Mouse (Mus musculus) retina, embryonic 14.5 days (tissue): Measurements from ENCODE around the gene Cdcp2.
"Not testable (repeated sequence)": the region's sequence is repeated elsewhere in the genome, so short reads cannot be mapped to it uniquely, and the experiment has no call there.

Experiments
- DNase-seq: peaks from one replicate; pipeline ENCODE4 v3.0.0-alpha.2; 2015; ENCODE audit warnings: low spot score

The Cdcp2 gene

DNA sequence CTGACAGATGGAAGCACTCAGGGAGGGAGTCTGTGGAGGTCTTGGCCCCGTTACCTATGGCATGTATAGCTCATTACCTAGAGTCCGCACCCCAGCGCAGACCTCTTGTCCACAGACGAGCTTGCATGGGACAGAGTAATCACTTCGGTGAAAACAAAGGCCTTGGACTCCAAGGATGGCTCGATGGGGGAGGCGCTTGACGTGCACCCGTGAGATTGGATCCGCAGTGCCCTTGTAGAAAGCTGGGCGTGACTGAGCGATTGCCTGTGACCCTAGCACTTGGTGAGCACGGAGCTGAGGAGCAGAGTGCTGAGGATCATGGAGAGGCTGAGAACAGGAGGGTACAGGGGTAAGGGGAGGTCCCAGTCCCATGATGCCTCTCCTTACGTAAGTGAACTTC, 5.0 kb upstream of the Cdcp2 start:
- no peak for DNase-seq

DNA sequence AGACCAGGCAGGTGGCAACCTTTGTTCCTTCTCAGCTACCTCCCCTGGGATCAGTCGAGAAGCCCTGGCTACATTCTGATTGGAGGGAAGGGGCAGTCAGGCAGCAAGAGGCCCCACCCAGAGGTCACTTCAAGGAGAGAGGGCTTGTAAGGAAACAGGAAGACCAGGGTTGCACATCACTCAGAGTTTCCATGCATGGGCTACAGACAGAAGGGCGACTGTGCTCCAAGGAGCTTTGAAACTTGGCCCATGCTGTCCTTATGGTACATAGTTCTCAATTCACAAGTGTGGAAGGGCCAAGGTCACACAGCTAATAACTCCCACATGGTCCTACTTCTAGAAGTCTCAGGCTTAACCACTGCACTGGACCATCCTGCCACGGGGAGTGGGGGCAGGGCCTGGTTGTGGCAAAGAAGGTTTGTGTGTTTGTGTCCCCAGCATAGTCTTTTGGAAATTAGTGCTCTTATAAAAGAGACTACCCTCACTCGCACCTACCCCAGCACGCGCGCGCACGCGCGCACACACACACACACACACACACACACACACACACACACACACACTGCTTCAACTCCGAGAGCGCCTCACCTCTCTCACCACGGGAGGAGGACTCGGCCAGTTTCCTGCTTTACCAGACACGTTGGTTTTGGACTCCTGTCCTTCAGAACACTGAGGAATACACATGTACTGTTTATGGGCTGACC, 2.1 kb upstream of the Cdcp2 start:
- DNase-seq = no peak

GRCm38 (mm10) chr4:107096043-107096442, 648 bp upstream of the Cdcp2 start:
- DNase-seq = peak; percentile 37

DNA sequence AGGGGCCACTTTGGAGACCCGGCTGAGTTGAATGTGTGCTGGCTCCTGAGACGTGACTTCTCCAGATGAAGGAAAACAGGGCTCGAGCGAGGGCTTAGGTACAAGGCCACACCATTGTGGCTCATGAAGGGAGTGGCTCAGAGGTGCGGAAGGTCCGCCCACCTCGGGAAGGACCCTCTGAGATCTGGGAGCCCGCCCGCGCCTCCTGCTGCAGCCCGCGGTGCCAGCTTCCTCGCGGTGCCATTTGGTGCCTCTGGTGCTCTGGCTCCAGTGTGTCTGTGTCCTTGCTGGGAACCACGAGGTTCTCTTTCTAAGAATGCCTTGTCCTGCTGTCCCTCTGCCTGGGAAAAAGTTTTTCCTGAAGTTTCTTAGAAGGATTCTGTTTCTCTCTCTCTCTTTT, 1.2 kb downstream of the Cdcp2 start:
- no peak for DNase-seq

- no peak for DNase-seq
Observed at GRCm38 (mm10) chr4:107098375-107098774, 1.7 kb downstream of the Cdcp2 start.

GRCm38 (mm10) chr4:107098791-107099525, 2.3 kb downstream of the Cdcp2 start:
- DNase-seq = no peak

- no peak for DNase-seq
Observed at GRCm38 (mm10) chr4:107102220-107102619, 5.5 kb downstream of the Cdcp2 start.

- no peak for DNase-seq
Observed at GRCm38 (mm10) chr4:107106777-107107176, 10.1 kb downstream of the Cdcp2 start.

DNA sequence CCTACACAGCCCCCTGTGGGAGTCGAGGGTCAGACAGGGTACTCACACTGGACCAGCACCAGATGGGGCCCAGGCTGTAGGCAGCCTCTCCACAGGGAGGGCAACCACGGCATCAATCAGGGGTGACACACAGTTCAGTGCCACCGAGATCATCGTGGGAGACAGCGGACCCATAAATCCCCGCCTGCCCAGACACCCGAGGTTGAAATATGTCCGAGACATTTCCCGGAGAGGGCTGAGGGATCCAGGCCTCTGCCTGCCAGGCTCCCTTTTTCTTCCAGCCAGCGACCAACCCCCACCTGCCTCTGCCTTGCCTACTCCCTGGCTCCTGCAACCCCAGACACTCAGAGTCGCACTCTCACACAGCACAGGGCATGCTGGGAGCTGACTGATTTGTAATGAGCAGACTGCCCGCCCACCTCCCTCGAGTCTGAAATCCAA, 11.6 kb downstream of the Cdcp2 start:
- no peak for DNase-seq

GRCm38 (mm10) chr4:107109181-107109580, 12.5 kb downstream of the Cdcp2 start:
- DNase-seq = not testable (repeated sequence)

- DNase-seq = no peak
Observed at GRCm38 (mm10) chr4:107114278-107114677, 17.6 kb downstream of the Cdcp2 start.

GRCm38 (mm10) chr4:107117741-107118385, 21.2 kb downstream of the Cdcp2 start:
- DNase-seq = no peak

DNA sequence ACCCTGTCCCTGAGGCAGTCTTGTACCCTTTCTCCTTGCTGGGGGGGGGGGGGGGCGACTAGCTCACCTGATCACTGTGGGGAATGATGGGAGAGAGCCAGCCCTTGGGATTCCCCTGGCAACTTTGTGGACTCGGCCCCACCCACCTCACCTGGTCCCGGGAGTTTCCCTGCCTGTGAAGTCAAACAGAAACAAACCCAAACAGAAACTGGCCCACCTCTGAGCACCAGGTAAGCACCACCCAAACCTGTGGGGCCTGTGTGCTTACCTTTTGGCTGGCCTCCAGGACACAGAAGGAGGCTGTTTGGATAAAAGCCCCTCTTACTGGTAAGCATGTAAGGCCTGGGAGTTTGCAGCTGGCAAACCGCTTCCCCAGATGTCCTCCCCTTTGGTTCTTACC, 22.4 kb downstream of the Cdcp2 start:
- DNase-seq = no peak

- no peak for DNase-seq
Observed at GRCm38 (mm10) chr4:107120676-107121075, 24.0 kb downstream of the Cdcp2 start.

GRCm38 (mm10) chr4:107121165-107121943, 24.7 kb downstream of the Cdcp2 start:
- DNase-seq = peak; percentile 82

DNA sequence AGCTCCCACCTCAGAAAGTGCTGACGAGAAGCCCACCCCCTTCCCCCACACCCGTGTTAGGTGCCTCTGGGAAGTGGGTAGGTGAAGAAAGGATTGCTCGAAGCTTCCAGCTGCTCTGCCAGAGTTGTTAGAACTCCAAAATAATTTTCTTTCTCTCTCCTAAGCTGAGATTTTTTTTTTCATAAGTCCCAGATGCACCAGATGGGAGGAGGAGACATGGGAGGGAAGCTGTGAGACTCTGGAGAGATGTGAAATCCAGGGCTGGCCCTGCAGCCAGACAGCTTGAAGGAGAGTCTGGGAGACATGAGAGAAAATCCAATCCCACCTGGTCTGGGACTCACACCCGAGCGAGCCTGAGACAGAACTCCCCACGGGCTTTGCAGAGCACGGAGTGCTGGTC, 27.7 kb downstream of the Cdcp2 start:
- no peak for DNase-seq

DNA sequence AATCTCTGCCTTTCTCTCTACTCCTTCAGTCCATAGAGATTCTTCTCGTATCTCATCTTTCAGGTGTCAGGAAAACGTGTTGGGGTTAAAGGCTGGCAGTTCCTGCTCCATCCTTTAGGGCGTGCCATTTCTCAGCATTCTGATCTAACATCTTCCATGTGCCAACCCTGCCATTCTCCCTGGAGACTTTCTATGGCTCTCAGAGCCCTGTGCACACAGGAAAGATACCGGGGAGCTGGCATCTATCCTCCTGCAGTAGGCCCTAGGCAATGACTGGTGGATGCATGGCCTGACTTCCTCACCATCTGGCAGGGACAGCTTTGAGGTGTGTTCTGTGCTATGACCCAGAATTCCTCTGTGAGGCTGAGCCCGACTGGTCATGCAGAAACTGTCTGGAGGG, 28.4 kb downstream of the Cdcp2 start:
- peak; percentile 26 for DNase-seq

DNA sequence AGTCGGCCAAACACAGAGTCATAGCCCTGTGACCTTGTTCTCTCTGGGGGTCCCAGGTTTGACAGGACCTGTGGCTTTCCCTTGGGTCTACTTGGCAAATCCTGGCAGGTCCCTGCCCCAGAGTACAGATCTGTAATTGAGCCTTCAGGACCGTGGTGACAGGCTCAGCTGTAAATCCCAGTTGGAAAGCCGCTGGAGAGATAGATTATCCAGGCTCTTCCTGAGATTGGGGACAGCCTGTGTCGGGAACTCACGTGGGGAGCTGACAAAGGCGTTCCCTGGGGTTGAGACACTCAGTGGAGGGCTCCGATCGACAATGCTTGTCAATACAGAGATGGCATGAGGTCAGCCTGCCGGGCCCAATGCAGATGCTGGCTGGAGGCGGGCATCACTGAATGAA, 29.7 kb downstream of the Cdcp2 start:
- peak; percentile 27 for DNase-seq

DNA sequence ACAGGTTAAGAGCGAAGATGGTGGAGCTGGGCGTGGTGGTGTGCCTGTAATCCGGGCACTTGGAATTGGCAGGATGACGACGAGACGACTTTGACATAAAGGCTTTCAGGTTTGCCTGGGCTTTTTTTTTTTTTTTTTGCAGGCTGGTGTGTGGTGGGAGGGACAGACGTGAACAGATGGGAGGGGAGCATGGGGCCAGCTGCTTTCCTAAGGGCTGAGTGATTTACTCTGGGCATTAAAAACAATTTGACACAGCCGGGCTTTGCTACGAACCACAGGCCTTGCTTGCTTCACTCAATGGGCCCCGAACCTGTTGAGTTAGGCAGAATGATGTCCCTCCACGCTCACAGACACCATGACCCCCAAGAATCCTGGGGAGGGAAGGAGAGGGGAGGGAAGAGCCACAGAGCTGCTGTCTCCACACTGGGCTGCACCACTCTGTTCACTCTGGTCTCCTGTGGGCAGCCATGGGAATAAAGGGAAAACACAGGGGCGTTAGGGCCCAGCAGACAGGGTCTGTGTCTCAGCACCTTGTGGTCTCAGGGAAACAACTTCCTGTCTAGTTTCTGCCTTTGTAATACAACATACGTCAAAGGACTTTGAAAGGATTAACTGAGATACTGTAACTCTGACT, 30.3 kb downstream of the Cdcp2 start:
- peak; percentile 42 for DNase-seq

DNA sequence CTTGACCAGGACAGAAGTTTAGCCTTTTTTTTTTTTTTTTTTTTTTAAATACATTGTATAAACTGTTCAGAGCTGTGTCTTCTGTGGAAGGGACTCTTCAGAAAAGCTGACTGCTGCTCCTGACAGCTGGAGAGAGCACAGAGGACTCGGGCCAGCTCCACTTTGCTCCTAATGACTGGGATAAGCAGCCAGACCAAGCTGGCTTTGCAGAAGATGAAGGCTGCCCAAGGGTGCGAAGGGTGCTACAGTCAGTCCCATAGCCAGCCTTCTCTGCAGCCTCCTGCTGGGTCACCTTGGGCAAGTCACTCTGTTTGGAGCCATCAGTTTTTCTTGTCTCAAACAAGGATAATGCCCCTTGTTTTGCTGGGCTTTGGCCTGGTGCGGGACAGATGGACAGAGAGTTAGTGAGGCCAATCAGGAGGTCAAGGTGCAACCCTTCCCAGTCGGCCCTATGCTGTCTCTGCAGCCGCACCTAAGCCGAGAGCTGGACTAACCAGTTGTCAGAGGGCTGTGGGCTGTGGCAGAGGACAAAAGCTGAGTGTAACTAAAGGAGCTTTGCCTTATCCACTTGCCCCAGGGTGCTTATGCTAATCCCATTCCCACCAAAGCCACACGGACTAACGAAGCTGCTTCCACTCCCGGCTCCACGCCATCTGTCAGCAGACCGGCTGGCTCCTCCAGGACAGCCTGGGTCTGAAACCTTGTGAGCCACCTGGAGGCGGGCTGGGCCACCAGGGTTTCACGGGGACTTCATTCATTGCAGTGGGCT, 31.4 kb downstream of the Cdcp2 start:
- DNase-seq = peak; percentile 72

- no peak for DNase-seq
Observed at GRCm38 (mm10) chr4:107129373-107129772, 32.7 kb downstream of the Cdcp2 start.
